29 mouse cellular contexts compared by ENCODE assay signal in genomic region chr17:81210389-81210788, GRCm38 (mm10).
A peak's percentile ranks its signal among the peaks of the same experiment; 100 is the strongest.
DNase-seq lines count a peak whose midpoint lies in the region; ATAC-seq and TF ChIP-seq lines count a peak whose summit lies in the region.
"Had no signal": no experiment of that assay in that cellular context is flagged by ENCODE, and none has a peak within 500 bp of the region (broad histone marks: within the 10 kb centered on the region; RNA-seq: fewer than 3 reads in every experiment).

No protein-coding gene starts in this region.

- no peak for TF ChIP-seq CTCF in left cerebral cortex, adult 2 months (IDR thresholded peaks at IDR 0.05)

- H3K4me1 ChIP-seq in embryonic facial prominence, embryonic 14.5 days (ENCODE audit: control insufficient read depth, insufficient read depth, low read length) = no peaks in the 10 kb centered on the region
- no peaks in the 10 kb centered on the region for H3K4me1 ChIP-seq in embryonic facial prominence, embryonic 10.5 days
- H3K4me1 ChIP-seq: embryonic facial prominence, embryonic 12.5 days; embryonic facial prominence, embryonic 15.5 days; forebrain, embryonic 10.5 days; forebrain, embryonic 12.5 days had no signal

- H3K27me3 ChIP-seq in embryonic facial prominence, embryonic 14.5 days (replicated peaks; ENCODE audit: control insufficient read depth, insufficient read depth, low read length) = no peaks in the 10 kb centered on the region
- H3K27me3 ChIP-seq in embryonic facial prominence, embryonic 10.5 days (replicated peaks; ENCODE audit: low read depth, poor library complexity, severe bottlenecking) = no peaks in the 10 kb centered on the region
- H3K27me3 ChIP-seq: CH12.LX; embryonic facial prominence, embryonic 12.5 days; embryonic facial prominence, embryonic 15.5 days; forebrain, embryonic 12.5 days had no signal

- H3K4me3 ChIP-seq in embryonic facial prominence, embryonic 14.5 days (ENCODE audit: low read depth, low read length) = no peak overlapping the region
- no peak overlapping the region for H3K4me3 ChIP-seq in embryonic facial prominence, embryonic 10.5 days
- no peak overlapping the region for H3K4me3 ChIP-seq in left cerebral cortex, adult 2 months
- H3K4me3 ChIP-seq: embryonic facial prominence, embryonic 12.5 days; embryonic facial prominence, embryonic 15.5 days; erythroblast, embryonic 14.5 days; forebrain, embryonic 10.5 days; forebrain, embryonic 12.5 days had no signal

- WGBS in embryonic facial prominence, embryonic 14.5 days = 41% methylated on average over 2 of the region's 2 CpGs
- 77% methylated on average over 2 of the region's 2 CpGs for WGBS in embryonic facial prominence, embryonic 10.5 days

- 0 out of 2 replicates have a peak, but pooled peaks cover 9% of the 10 kb centered on the region for H3K9me3 ChIP-seq in embryonic facial prominence, embryonic 14.5 days (ENCODE audit: control insufficient read depth, low read length)
- peaks cover 8% of the 10 kb centered on the region; the same call in 1 of the 2 replicates for H3K9me3 ChIP-seq in embryonic facial prominence, embryonic 10.5 days
- H3K9me3 ChIP-seq: forebrain, embryonic 12.5 days had no signal

- H3K9ac ChIP-seq in embryonic facial prominence, embryonic 14.5 days (ENCODE audit: low read depth, low read length) = no peak overlapping the region
- H3K9ac ChIP-seq: embryonic facial prominence, embryonic 12.5 days; embryonic facial prominence, embryonic 15.5 days; forebrain, embryonic 12.5 days had no signal

- H3K4me2 ChIP-seq in embryonic facial prominence, embryonic 14.5 days (ENCODE audit: low read depth, low read length) = no peak overlapping the region
- H3K4me2 ChIP-seq: embryonic facial prominence, embryonic 12.5 days; embryonic facial prominence, embryonic 15.5 days; forebrain, embryonic 12.5 days had no signal

- H3K27ac ChIP-seq in embryonic facial prominence, embryonic 14.5 days (replicated peaks; ENCODE audit: low read depth, low read length) = no peak overlapping the region
- no peak overlapping the region for H3K27ac ChIP-seq in embryonic facial prominence, embryonic 10.5 days (replicated peaks)
- no peak overlapping the region for H3K27ac ChIP-seq in left cerebral cortex, adult 2 months
- H3K27ac ChIP-seq: embryonic facial prominence, embryonic 12.5 days; embryonic facial prominence, embryonic 15.5 days; forebrain, embryonic 10.5 days; forebrain, embryonic 12.5 days had no signal

- H3K36me3 ChIP-seq in embryonic facial prominence, embryonic 14.5 days (ENCODE audit: control insufficient read depth, insufficient read depth, low read length) = no peaks in the 10 kb centered on the region
- no peaks in the 10 kb centered on the region for H3K36me3 ChIP-seq in embryonic facial prominence, embryonic 10.5 days (replicated peaks)
- H3K36me3 ChIP-seq: embryonic facial prominence, embryonic 12.5 days; embryonic facial prominence, embryonic 15.5 days; forebrain, embryonic 10.5 days; forebrain, embryonic 12.5 days; G1E had no signal

- peak; percentile 63; the same call in 1 of the 2 replicates for ATAC-seq in embryonic facial prominence, embryonic 14.5 days (ENCODE audit: low read depth)
- ATAC-seq: activated CD4-positive, CD25-positive, alpha-beta regulatory T cell, adult 4 months; CD4-positive, CD25-positive, alpha-beta regulatory T cell, adult 4 months; forebrain, embryonic 14.5 days; forebrain, embryonic 16.5 days; Patski had no signal

- intact Hi-C loops in left cerebral cortex, postnatal 4 days (cut with DNase I) = no loop called here
- intact Hi-C loops in left cerebral cortex, adult 2 months (cut with DNase I) = no loop called here

- DNase-seq in cerebellum, postnatal 10 days = peak; percentile 55 to 67
- no peak for DNase-seq in cerebellum, postnatal 4 days (ENCODE audit: low spot score in 2 of 2)
- no peak for DNase-seq in embryonic facial prominence, embryonic 14.5 days (ENCODE audit: low spot score)
- DNase-seq in embryonic facial prominence, embryonic 10.5 days (ENCODE audit: low spot score) = no peak
- DNase-seq in left cerebral cortex, postnatal 4 days = peak; percentile 58
- no peak for DNase-seq in left cerebral cortex, adult 2 months (ENCODE audit: extremely low spot score in 1 of 2, low spot score in 2 of 2)
- DNase-seq in retina, postnatal 1 day = peak; percentile 7
- no peak for DNase-seq in retina, embryonic 14.5 days (ENCODE audit: low spot score)
- DNase-seq: adrenal gland, adult 8-10 months; adrenal gland, postnatal 14 days; adrenal gland, postnatal 36 days; B cell, adult 2 months; cerebellum, adult 11 months; cerebellum, adult 2 months; cerebellum, adult 9-10 months; cerebellum, postnatal 25 days; embryo, embryonic 11 days had no signal

Comparison
In these comparisons a context has a peak if more than half of its experiments do, and no peak if none do; other contexts are left out.
1. DNase-seq: peak in cerebellum, postnatal 10 days (2 of 2), left cerebral cortex, postnatal 4 days (single experiment) and retina, postnatal 1 day (single experiment); none in cerebellum, postnatal 4 days (0 of 2), embryonic facial prominence, embryonic 14.5 days (single experiment), embryonic facial prominence, embryonic 10.5 days (single experiment), left cerebral cortex, adult 2 months (0 of 2) and retina, embryonic 14.5 days (single experiment).